Mouse (Mus musculus) stomach, postnatal 0 days (tissue): ENCODE data around the gene Slain2.

Source experiments
- CTCF ChIP-seq: IDR thresholded peaks from 2 replicates; pipeline ENCODE4 v1.5.1; 2016; ENCODE audit warnings: antibody characterized with exemption, low read depth, mild to moderate bottlenecking, moderate library complexity
- EP300 ChIP-seq: optimal IDR thresholded peaks from 2 replicates; pipeline ENCODE3; 2016; ENCODE audit warnings: antibody characterized with exemption

DNA sequence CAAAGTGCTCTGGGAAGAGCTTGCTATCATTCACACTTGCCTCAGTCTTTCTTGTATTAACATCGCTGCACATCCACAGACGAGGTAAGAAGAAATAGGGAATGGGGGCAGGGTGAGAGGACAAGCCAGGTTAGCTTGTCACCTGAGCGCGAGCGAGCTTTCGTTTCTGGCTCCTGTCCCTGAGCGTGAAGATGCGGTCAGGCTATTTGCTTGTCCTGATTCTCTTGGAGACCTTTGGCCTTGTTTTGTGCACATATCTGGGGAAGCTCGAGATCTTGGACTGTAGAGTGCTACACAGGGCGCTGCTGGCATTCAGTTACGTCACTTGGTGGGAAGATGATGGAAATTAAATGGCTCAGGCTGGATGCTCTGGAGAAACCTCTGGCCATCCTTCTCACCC is 18.8 kb upstream of the Slain2 start:
- TF ChIP-seq CTCF (no peak), EP300 (no peak)
